Mouse (Mus musculus) T-cell, adult 2 months (primary cell): ENCODE data around the gene Bhlhe41.

Experiments
- DNase-seq: peaks from one replicate; pipeline ENCODE4 v3.0.0; 2022; ENCODE audit warnings: low spot score

The Bhlhe41 gene

GRCm38 (mm10) chr6:145865289-145865885 is at the start of gene Bhlhe41:
Bhlhe41 (minus strand) TSS chr6:145865558.
- no peak for DNase-seq

GRCm38 (mm10) chr6:145912232-145912631 is 46.9 kb upstream of the Bhlhe41 start:
- no peak for DNase-seq

GRCm38 (mm10) chr6:145910469-145911426 is 45.4 kb upstream of the Bhlhe41 start:
- no peak for DNase-seq

- DNase-seq: no peak
Measured at GRCm38 (mm10) chr6:145909943-145910342, 44.6 kb upstream of the Bhlhe41 start.

GRCm38 (mm10) chr6:145906096-145906890 is 40.9 kb upstream of the Bhlhe41 start:
- DNase-seq: no peak

- DNase-seq: no peak
Measured at GRCm38 (mm10) chr6:145904616-145905015, 39.3 kb upstream of the Bhlhe41 start.

GRCm38 (mm10) chr6:145904169-145904568 is 38.8 kb upstream of the Bhlhe41 start:
- DNase-seq: no peak

- DNase-seq: peak; percentile 39
Measured at GRCm38 (mm10) chr6:145894669-145895342, 29.4 kb upstream of the Bhlhe41 start.

GRCm38 (mm10) chr6:145893366-145894021 is 28.1 kb upstream of the Bhlhe41 start:
- no peak for DNase-seq

- DNase-seq: no peak
Measured at GRCm38 (mm10) chr6:145892381-145893265, 27.3 kb upstream of the Bhlhe41 start.

GRCm38 (mm10) chr6:145891951-145892350 is 26.6 kb upstream of the Bhlhe41 start:
- no peak for DNase-seq

- no peak for DNase-seq
Measured at GRCm38 (mm10) chr6:145887719-145888118, 22.4 kb upstream of the Bhlhe41 start.

GRCm38 (mm10) chr6:145886277-145886676 is 20.9 kb upstream of the Bhlhe41 start:
- DNase-seq: no peak

GRCm38 (mm10) chr6:145885069-145885468 is 19.7 kb upstream of the Bhlhe41 start:
- DNase-seq: no peak

GRCm38 (mm10) chr6:145883668-145884067 is 18.3 kb upstream of the Bhlhe41 start:
- DNase-seq: no peak

- DNase-seq: no peak
Measured at GRCm38 (mm10) chr6:145883010-145883409, 17.7 kb upstream of the Bhlhe41 start.

GRCm38 (mm10) chr6:145880609-145881008 is 15.3 kb upstream of the Bhlhe41 start:
- DNase-seq: no peak

- no peak for DNase-seq
Measured at GRCm38 (mm10) chr6:145876986-145877735, 11.8 kb upstream of the Bhlhe41 start.

- no peak for DNase-seq
Measured at GRCm38 (mm10) chr6:145873354-145873753, 8.0 kb upstream of the Bhlhe41 start.

GRCm38 (mm10) chr6:145872010-145872409 is 6.7 kb upstream of the Bhlhe41 start:
- DNase-seq: no peak
